Mouse (Mus musculus) embryo, embryonic 11 days (tissue): Measurements from ENCODE around the gene Vmn2r36.
"Not testable (repeated sequence)": the region's sequence is repeated elsewhere in the genome, so short reads cannot be mapped to it uniquely, and the experiment has no call there.

Source experiments
- DNase-seq: peaks from one replicate; pipeline ENCODE4 v3.0.0-alpha.2; 2015

Vmn2r36 gene

GRCm38 (mm10) chr7:7902395-7902794, at the start of gene Vmn2r36:
TSS of gene Vmn2r36 (minus strand) at chr7:7902495.
- not testable (repeated sequence) for DNase-seq
